Mouse (Mus musculus) neural tube, embryonic 12.5 days (tissue): ENCODE results near the gene Vmn1r210. TPM values are rescaled to one million over a fixed set of nuclear protein-coding genes. Genes with fewer than 3 reads are reported as not detected.

Experiments
- polyA plus RNA-seq: library from polyadenylated mRNA; unstranded; fragments of >200 nt; fragmentation: Nextera tagmentation; extraction: Ambion mirVana; gene quantifications from 2 replicates; pipeline ENCODE4 v1.2.1, GENCODE M21; 2016

Vmn1r210 gene
- polyA plus RNA-seq, 1 experiment from 2014 or later: not detected

Other genes starting within 250 kb of the Vmn1r210 start
- not detected in 2 replicates for gene Vmn1r205, start 238.3 kb downstream of the Vmn1r210 start, polyA plus RNA-seq
- not detected in 2 replicates for gene Vmn1r206, start 207.1 kb downstream of the Vmn1r210 start, polyA plus RNA-seq
- not detected in 2 replicates for gene Vmn1r207-ps, start 101.7 kb downstream of the Vmn1r210 start, polyA plus RNA-seq
- not detected in 2 replicates for gene Vmn1r208, start 53.9 kb downstream of the Vmn1r210 start, polyA plus RNA-seq
- not detected in 2 replicates for gene Vmn1r209, start 21.7 kb downstream of the Vmn1r210 start, polyA plus RNA-seq
- gene Vmn1r211, start 26.2 kb upstream of the Vmn1r210 start, polyA plus RNA-seq: not detected in 2 replicates
- not detected in 2 replicates for gene Vmn1r212, start 52.9 kb upstream of the Vmn1r210 start, polyA plus RNA-seq
- gene Vmn1r213, start 176.3 kb upstream of the Vmn1r210 start, polyA plus RNA-seq: not detected in 2 replicates
- gene Vmn1r214, start 199.1 kb upstream of the Vmn1r210 start, polyA plus RNA-seq: not detected in 2 replicates
- not detected in 2 replicates for gene Vmn1r215, start 236.7 kb upstream of the Vmn1r210 start, polyA plus RNA-seq